Mouse (Mus musculus): ENCODE measurements around the gene Dock7. TPM values are rescaled to one million over a fixed set of nuclear protein-coding genes. Genes with fewer than 3 reads are reported as not detected.

Dock7 gene
- total and polyA plus RNA-seq, 3 experiments, result 0.30 TPM; not detected in 2

- dilution Hi-C loops (cut with MboI; ENCODE audit: extremely low pct_ligation_motif_present, extremely low pct_unique_long_range_greater_than_20kb, low sequenced_read_pairs), result no loop called here
- no peak overlapping the region for H3K4me2 ChIP-seq (ENCODE audit: insufficient read depth, low read depth, poor library complexity, severe bottlenecking)
- TF ChIP-seq E2F4 (IDR thresholded peaks at IDR 0.05; ENCODE audit: insufficient replicate concordance, low read depth, low read length), result no peak
- no peak for TF ChIP-seq ZKSCAN1 (IDR thresholded peaks at IDR 0.05; ENCODE audit: borderline replicate concordance, low read depth, low read length)
- TF ChIP-seq JUND (conservative IDR thresholded peaks at IDR 0.05; ENCODE audit: low read depth, low read length), result no peak
- TF ChIP-seq ZNF384 (IDR thresholded peaks at IDR 0.05; ENCODE audit: low read depth, low read length), result no peak
- no peak for TF ChIP-seq MYC (IDR thresholded peaks at IDR 0.05; ENCODE audit: low read depth, low read length)
- no peak for TF ChIP-seq KAT2A (IDR thresholded peaks at IDR 0.05; ENCODE audit: insufficient replicate concordance, low read length)
- TF ChIP-seq MAFK (IDR thresholded peaks at IDR 0.05; ENCODE audit: insufficient replicate concordance, low read length), result no peak
- no peak for TF ChIP-seq MAZ (IDR thresholded peaks at IDR 0.05; ENCODE audit: low read depth, low read length)
- no peak for TF ChIP-seq USF1 (IDR thresholded peaks at IDR 0.05; ENCODE audit: low read depth, low read length)
- TF ChIP-seq SMC3 (IDR thresholded peaks at IDR 0.05; ENCODE audit: low read depth, low read length), result no peak
- TF ChIP-seq MAX (IDR thresholded peaks at IDR 0.05; ENCODE audit: low read length), result no peak
- TF ChIP-seq ZC3H11A (IDR thresholded peaks at IDR 0.05; ENCODE audit: low read depth, low read length), result no peak
- no peak for TF ChIP-seq IRF4 (IDR thresholded peaks at IDR 0.05; ENCODE audit: low read depth, low read length)
- H3K27me3 ChIP-seq (replicated peaks), result no peaks in the 10 kb centered on the region
- DNase-seq (ENCODE audit: extremely low read depth), result no peak
- H3K36me3 ChIP-seq (replicated peaks in 1 of 2; ENCODE audit: control insufficient read depth in 1 of 2, insufficient read depth in 1 of 2, low read length in 1 of 2), result no peaks in the 10 kb centered on the region
- no peak overlapping the region for H3K9ac ChIP-seq (ENCODE audit: insufficient read depth, low read depth)
- no peak overlapping the region for H3K27ac ChIP-seq (ENCODE audit: insufficient read depth, low read depth)
- no peaks in the 10 kb centered on the region for H3K79me2 ChIP-seq (replicated peaks; ENCODE audit: control insufficient read depth, extremely low read depth, insufficient read depth, poor library complexity, severe bottlenecking)
- no peak overlapping the region for H3K4me3 ChIP-seq (replicated peaks in 1 of 3; ENCODE audit: low read depth in 2 of 3, low read length in 2 of 3, poor library complexity in 1 of 3)
- H3K9me3 ChIP-seq (replicated peaks; ENCODE audit: low read length), result peaks cover 56% of the 10 kb centered on the region
- in situ Hi-C loops (cut with MboI; ENCODE audit: low pct_ligation_motif_present, low pct_unique_long_range_greater_than_20kb, low sequenced_read_pairs), result no loop called here
- H3K4me1 ChIP-seq (ENCODE audit: control insufficient read depth in 1 of 2, insufficient read depth in 2 of 2), result no peaks in the 10 kb centered on the region
These were observed 1.3 kb upstream of the Dock7 start for GRCm38 (mm10) chr4:99122047-99122446.

GRCm38 (mm10) chr4:99121123-99121755 lies 524 bp upstream of the Dock7 start:
- no peak for DNase-seq (ENCODE audit: extremely low read depth)
- Histone ChIP-seq H3K4me2 (ENCODE audit: insufficient read depth, low read depth, poor library complexity, severe bottlenecking) (no peak overlapping the region), H3K9me3 (replicated peaks; ENCODE audit: low read length) (peaks cover 54% of the 10 kb centered on the region), H3K36me3 (replicated peaks in 1 of 2; ENCODE audit: control insufficient read depth in 1 of 2, insufficient read depth in 1 of 2, low read length in 1 of 2) (no peaks in the 10 kb centered on the region), H3K9ac (ENCODE audit: insufficient read depth, low read depth) (no peak overlapping the region), H3K27ac (ENCODE audit: insufficient read depth, low read depth) (no peak overlapping the region), H3K27me3 (replicated peaks) (no peaks in the 10 kb centered on the region), H3K4me3 (replicated peaks in 1 of 3; ENCODE audit: low read depth in 2 of 3, low read length in 2 of 3, poor library complexity in 1 of 3) (no peak overlapping the region), H3K4me1 (ENCODE audit: control insufficient read depth in 1 of 2, insufficient read depth in 2 of 2) (no peaks in the 10 kb centered on the region), H3K79me2 (replicated peaks; ENCODE audit: control insufficient read depth, extremely low read depth, insufficient read depth, poor library complexity, severe bottlenecking) (no peaks in the 10 kb centered on the region)
- dilution Hi-C loops (cut with MboI; ENCODE audit: extremely low pct_ligation_motif_present, extremely low pct_unique_long_range_greater_than_20kb, low sequenced_read_pairs), result no loop called here
- in situ Hi-C loops (cut with MboI; ENCODE audit: low pct_ligation_motif_present, low pct_unique_long_range_greater_than_20kb, low sequenced_read_pairs), result no loop called here
- TF ChIP-seq POLR2A (IDR thresholded peaks at IDR 0.05; ENCODE audit: low read depth, low read length) (no peak), TBP (conservative IDR thresholded peaks at IDR 0.05; ENCODE audit: low read depth, low read length) (no peak), UBTF (IDR thresholded peaks at IDR 0.05; ENCODE audit: low read depth, low read length) (no peak), ZNF384 (IDR thresholded peaks at IDR 0.05; ENCODE audit: low read depth, low read length) (no peak), E2F4 (IDR thresholded peaks at IDR 0.05; ENCODE audit: insufficient replicate concordance, low read depth, low read length) (no peak), CHD2 (IDR thresholded peaks at IDR 0.05; ENCODE audit: low read length) (no peak), IRF4 (IDR thresholded peaks at IDR 0.05; ENCODE audit: low read depth, low read length) (no peak), MXI1 (IDR thresholded peaks at IDR 0.05; ENCODE audit: low read depth, low read length) (no peak), USF2 (conservative IDR thresholded peaks at IDR 0.05; ENCODE audit: low read depth, low read length) (no peak), USF1 (IDR thresholded peaks at IDR 0.05; ENCODE audit: low read depth, low read length) (no peak), MAFK (IDR thresholded peaks at IDR 0.05; ENCODE audit: insufficient replicate concordance, low read length) (no peak)
